ENCODE assay signal across 9 mouse cellular contexts in the genomic region with DNA sequence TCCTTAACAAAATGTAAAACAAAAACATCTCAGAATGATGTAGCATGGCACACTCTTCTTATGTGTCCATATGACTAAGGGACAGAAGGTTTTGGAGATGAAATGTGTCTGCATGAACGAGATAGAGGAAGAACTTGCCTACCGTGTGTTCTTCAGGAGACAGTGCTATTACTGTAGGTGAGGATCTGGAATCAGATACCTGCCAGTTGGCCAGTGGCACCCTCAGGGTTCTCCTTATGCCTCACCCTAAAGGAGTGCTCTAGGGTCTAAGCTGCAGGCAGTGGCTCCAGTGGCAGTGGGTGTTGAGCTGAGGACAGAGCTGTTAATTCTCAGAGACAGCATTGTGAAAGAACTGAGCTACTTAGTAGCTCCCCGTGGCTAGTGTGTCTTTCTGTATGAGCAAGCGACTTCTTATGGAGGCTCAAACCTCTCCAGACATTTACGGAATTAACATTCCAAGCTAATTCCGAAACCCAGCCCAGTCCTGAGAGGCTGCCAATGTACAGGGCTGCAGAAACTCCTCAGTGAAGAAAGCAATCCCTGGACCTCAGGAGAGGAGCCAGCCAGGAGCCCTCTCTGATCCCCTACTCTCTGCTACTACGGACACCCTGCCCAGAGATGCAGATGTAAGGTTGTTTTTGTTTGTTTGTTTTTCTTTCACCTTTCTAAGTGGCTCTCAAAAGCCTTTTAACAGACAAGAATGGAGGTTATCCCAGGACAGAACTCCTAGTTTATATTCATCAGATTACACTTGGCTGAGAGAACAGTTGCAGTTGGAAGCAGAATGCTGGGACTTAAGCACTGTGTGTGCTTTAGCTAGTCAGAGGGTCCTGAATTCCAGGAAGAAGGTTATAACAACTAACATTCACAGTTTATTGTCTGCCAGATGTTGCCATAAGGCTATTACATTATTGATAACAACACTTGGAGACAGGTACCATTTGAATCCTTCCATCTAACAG. TPM values are rescaled to one million over a fixed set of nuclear protein-coding genes. Genes with fewer than 3 reads are reported as not detected.
DNase-seq lines count a peak whose midpoint lies in the region; ATAC-seq and TF ChIP-seq lines count a peak whose summit lies in the region.
"Had no signal": no experiment of that assay in that cellular context is flagged by ENCODE, and none has a peak within 500 bp of the region (broad histone marks: within the 10 kb centered on the region; RNA-seq: fewer than 3 reads in every experiment).

No protein-coding gene starts in this region.

- no peak for ATAC-seq in erythroblast, adult 5-6 weeks (replicated peaks; ENCODE audit: low FRiP score, poor library complexity, severe bottlenecking)

- H3K4me3 ChIP-seq in gastrocnemius, adult 2 months: peak overlapping the region; percentile 54
- H3K4me3 ChIP-seq in lung, adult 2 months (replicated peaks; ENCODE audit: extremely low read depth, low read depth, low read length): peak overlapping the region; percentile 6
- H3K4me3 ChIP-seq: liver, embryonic 15.5 days had no signal

- no peak for TF ChIP-seq POLR2A in lung, adult 2 months (IDR thresholded peaks at IDR 0.05; ENCODE audit: borderline replicate concordance, extremely low read depth, low read depth, low read length)

- H3K27ac ChIP-seq in gastrocnemius, adult 2 months: peak overlapping the region; percentile 91
- H3K27ac ChIP-seq: liver, embryonic 15.5 days had no signal

- DNase-seq in gastrocnemius, adult 2 months: peak; percentile 44
- DNase-seq in gastrocnemius, adult 8-10 months (ENCODE audit: low spot score in 2 of 2): no peak
- peak; percentile 51 for DNase-seq in urinary bladder, postnatal 14 days (ENCODE audit: low spot score)
- DNase-seq in urinary bladder, adult 18-20 months (ENCODE audit: low spot score in 2 of 2): no peak
- peak; percentile 38 for DNase-seq in lung, adult 2 months
- DNase-seq in urinary bladder, postnatal 25 days (ENCODE audit: low spot score): no peak
- DNase-seq in adipocyte (ENCODE audit: low spot score): no peak

- WGBS in lung, adult 2 months: 17% methylated on average over 7 of the region's 7 CpGs

- H3K4me1 ChIP-seq in lung, adult 2 months (ENCODE audit: control insufficient read depth, insufficient read depth, low read length): peaks cover 36% of the 10 kb centered on the region
- H3K4me1 ChIP-seq: liver, embryonic 15.5 days had no signal

- no peak for TF ChIP-seq CTCF in gastrocnemius, adult 2 months (IDR thresholded peaks at IDR 0.05)
- TF ChIP-seq CTCF in lung, adult 2 months (IDR thresholded peaks at IDR 0.05; ENCODE audit: insufficient read depth, low read length): no peak

- intact Hi-C loops in gastrocnemius, adult 2 months (cut with DNase I): loop anchor here (2.0 kb wide), 1 partner anchor 75 kb away; no protein-coding TSS in a partner anchor

RNA-seq across cellular contexts. Expression of a gene that starts 21.8 kb away (rescaled TPM):
- total RNA-seq in gastrocnemius, adult 2 months (2021): 100 to 1,000 TPM; 112 to 141 TPM
- total RNA-seq in gastrocnemius, adult 8-10 months (2022): 100 to 1,000 TPM in 2 of 4 experiments, 10 to 100 TPM in 2; 83.7 to 109 (median 98.4) TPM
- 222 and 294 TPM in 2 replicates for polyA plus RNA-seq in lung, adult 2 months (2012; rRNA removed)
- 21.9 and 28.4 TPM in 2 replicates for total RNA-seq in erythroblast, adult 5-6 weeks (2015; ENCODE audit: low replicate concordance)
- 22.6 and 27.8 TPM in 2 replicates for total RNA-seq in erythroblast, adult 5-6 weeks (2017; ENCODE audit: low replicate concordance)

Comparison
In these comparisons a context has a peak if more than half of its experiments do, and no peak if none do; other contexts are left out.
1. DNase-seq: peak in gastrocnemius, adult 2 months (single experiment), urinary bladder, postnatal 14 days (single experiment) and lung, adult 2 months (single experiment); none in gastrocnemius, adult 8-10 months (0 of 2), urinary bladder, adult 18-20 months (0 of 2), urinary bladder, postnatal 25 days (single experiment) and adipocyte (single experiment).